Mouse (Mus musculus) T-helper 1 cell (primary cell): ENCODE data around the gene Vmn1r218.
"Not testable (repeated sequence)": the region's sequence is repeated elsewhere in the genome, so short reads cannot be mapped to it uniquely, and the experiment has no call there.

ENCODE experiments used
- in situ Hi-C: fragments of 300-600 bp; cut with MboI, MseI; formaldehyde crosslinking; loops from one replicate; pipeline ENCODE4 v1.15.1; 2025; ENCODE audit warnings: high pct_unique_total_duplicates

Vmn1r218 gene

DNA sequence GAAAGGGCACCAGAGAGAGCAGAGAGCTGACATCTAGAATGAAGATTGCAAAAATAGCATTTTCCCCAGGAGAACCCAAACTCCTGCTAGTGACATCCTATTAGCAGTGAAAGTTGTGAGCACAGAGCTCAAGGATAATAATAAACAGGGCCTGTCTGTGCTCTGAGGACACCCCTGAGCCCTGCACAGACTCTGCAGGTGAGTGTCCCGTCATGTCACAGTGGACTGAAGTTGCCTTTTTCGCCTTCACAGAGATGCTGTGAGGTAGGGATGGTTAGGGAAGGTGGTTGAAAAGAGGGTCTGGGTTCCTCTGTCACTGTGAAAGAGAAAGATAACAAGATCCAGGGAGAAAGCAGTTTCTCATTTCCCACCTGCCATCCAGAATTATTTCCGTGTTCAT is at the start of gene Vmn1r218:
Vmn1r218 (plus strand) TSS at position 57 of the 400 bp plus-strand sequence.
- in situ Hi-C loops: no loop called here

DNA sequence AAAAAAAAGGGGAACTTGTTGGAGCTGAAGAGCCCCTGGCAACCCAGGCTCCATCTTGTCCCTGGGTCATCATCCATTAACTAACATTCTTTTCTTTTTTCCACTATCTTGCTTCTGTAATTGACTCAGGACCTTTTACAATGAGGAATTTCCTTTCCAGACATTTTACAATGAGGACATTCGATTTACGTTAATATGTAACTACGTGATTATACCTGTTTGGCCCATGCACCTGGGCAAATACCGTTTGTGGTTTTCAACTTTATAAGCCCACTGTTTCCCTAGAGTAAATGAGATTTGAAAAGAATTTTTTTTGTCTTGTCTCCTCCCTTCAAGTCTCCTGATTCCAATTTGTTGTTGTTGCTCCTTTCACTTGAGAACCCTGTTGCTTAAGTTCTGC is 38.6 kb upstream of the Vmn1r218 start:
- in situ Hi-C loops: no loop called here

DNA sequence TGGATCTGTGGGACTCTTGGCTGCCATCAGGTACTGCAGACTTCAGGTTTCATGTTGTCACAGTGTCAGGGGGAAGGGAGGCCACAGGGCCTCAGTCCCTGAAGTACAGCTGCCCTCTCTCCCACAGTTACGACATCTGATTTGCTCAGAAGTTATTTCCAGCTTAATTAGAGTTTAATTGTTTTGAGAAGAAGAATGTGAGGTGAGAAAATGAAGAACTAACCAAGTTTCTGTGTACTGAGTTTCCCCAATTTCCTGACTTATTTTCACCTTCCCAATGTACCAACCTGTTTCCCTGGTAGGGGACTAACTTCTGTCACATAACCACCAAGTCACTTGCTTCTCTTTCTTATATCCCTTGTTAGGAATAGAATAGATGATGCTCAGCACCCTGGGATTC is 14.8 kb upstream of the Vmn1r218 start, which contains the start of gene Vmn1r217:
Vmn1r217 (minus strand) TSS at position 101 of the 400 bp plus-strand sequence.
- in situ Hi-C loops: not testable (repeated sequence)

DNA sequence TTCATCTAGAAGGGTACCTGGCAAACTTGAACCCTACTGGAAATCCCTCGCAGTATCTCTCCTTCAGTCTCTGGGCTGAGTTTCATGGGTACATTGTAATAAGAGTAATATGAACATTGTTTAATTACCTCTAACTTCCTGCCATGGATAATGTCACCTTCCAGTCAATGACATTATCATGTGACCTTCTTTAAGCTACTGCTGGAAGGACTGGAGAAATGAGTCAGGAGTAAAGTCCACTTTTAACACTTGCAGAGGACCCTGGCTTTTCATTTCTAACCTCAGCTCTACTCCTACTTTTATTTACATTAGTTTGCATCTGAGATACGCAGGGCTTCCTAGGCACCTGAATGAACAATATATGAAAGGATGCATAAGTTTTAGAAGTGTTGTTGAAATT is 12.3 kb upstream of the Vmn1r218 start:
- in situ Hi-C loops: no loop called here

DNA sequence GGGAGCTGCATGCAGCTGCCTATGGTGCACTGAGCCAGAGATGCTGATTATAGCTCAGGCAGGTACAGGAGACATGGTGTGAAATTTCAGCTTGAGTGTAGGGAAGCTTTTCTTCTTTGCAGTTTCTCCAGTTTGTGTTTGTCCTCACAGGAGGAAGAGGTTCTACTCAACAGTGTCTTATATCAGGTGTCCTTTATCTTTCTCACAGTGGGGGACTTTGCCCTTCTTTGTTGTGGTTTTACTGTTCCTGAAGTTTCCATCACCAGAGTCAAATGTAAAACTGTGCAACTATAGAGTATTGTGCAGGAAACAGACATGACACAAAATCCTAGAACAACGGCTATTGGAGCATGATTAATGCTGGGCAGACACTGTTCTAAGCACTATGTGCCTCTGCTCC is 546 bp downstream of the Vmn1r218 start:
- in situ Hi-C loops: no loop called here

DNA sequence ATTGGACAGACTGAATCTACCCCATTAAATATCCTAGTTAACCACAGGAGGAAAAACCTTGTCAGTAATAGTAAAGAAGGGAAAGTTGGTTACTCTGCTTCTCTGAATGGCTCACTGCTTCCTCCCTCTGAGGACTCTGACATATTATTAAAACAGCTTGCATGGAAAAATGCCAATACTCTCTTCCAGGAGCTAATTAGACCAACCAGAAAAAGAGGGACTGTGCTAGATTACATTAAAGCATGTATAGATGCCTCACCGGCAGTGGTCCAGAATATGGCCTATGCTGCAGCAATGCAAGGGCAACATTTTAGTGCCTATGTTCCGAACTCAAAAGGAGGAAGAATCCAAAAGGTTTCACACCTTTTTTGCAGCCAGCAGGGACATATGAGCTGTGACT is 5.9 kb downstream of the Vmn1r218 start:
- in situ Hi-C loops: no loop called here

DNA sequence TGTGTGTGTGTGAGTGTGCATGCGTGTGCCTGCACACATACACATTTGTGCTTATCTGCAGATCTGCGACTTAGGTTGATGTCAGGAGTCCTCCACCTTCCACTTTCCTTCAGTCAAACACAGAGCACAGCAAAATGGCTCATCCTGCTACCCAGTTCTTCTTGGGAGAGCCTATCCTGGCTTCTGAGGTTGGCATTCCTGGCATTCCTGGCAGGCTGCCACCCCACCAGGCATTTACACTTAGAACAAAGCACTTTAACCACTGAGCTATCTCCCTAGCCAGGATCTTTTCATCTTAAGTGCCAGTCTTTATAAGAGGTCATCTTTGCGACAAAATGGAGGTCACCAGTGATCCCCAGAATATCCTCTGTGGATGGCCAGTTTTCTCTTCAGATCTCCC is 24.9 kb downstream of the Vmn1r218 start:
- in situ Hi-C loops: no loop called here

DNA sequence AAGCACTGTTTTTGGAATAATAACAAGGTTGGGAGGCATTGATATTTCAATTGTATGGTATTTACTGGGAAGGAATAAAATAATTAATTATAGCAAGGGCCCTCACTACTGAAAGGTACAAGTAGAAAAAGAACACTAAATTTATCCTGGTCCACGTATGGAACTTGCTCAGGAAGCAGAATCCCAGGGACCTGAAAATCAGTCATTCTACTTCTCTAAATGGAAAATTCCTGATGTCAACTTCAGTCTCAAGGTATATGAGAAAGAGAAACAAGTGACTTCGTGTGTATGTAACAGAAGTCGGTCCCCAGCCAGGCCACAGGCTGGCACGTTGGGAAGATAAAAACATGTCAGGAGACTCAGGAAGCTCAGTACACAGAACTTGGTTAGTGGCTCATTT is 26.1 kb downstream of the Vmn1r218 start, which contains the start of gene Vmn1r219:
Vmn1r219 (plus strand) TSS at position 301 of the 400 bp plus-strand sequence.
- in situ Hi-C loops: no loop called here

DNA sequence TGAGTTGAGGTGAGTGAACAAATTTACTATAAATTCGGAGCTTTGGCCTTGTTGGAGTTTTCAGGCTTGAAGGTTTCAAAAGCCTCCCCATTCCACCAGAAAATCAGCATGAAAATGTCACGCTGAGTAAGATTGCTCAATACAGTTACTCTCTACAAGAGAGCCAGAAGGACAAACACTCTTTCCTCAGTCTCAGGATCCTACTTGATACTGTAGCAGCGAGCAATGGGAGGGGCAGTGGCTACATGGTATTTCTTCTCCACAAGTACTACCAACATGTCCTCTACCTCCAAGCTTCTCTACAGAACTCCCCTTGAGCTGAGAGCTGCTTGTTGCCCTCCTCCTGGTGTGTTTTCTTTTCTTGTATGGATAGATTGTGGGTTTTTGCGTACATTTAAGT is 33.5 kb downstream of the Vmn1r218 start:
- in situ Hi-C loops: not testable (repeated sequence)

DNA sequence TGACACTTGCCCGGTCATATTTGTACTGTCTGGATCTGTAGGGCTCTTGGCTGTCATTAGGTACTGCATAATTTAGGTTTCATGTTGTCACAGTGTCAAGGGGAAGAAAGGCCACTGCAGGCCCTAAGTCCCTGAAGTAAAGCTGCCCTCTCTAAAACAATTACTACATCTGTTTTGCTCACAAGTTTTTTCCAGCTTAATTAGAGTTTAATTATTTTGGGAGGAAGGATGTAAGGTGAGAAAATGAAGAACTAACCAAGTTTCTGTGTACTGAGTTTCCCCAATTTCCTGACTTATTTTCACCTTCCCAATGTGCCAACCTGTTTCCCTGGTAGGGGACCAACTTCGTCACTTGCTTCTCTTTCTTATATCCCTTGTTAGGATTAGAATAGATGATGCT is 54.9 kb downstream of the Vmn1r218 start, which contains the start of gene Vmn1r220:
Vmn1r220 (minus strand) TSS at position 101 of the 400 bp plus-strand sequence.
- in situ Hi-C loops: no loop called here
